Mouse (Mus musculus) heart, adult 2 months (tissue): Measurements from ENCODE around the gene Gm17651.

Source experiments
- EP300 ChIP-seq: fragments of 200-500 bp; IDR thresholded peaks from 2 replicates; pipeline ENCODE4 v1.6.1; 2011; ENCODE audit warnings: low read depth, low read length, control low read depth; ENCODE audit not compliant: insufficient read depth
- POLR2A ChIP-seq: fragments of 200-500 bp; IDR thresholded peaks from 2 replicates; pipeline ENCODE4 v1.6.1; 2011; ENCODE audit warnings: mild to moderate bottlenecking, low read depth, low read length, control low read depth; ENCODE audit not compliant: insufficient read depth

DNA sequence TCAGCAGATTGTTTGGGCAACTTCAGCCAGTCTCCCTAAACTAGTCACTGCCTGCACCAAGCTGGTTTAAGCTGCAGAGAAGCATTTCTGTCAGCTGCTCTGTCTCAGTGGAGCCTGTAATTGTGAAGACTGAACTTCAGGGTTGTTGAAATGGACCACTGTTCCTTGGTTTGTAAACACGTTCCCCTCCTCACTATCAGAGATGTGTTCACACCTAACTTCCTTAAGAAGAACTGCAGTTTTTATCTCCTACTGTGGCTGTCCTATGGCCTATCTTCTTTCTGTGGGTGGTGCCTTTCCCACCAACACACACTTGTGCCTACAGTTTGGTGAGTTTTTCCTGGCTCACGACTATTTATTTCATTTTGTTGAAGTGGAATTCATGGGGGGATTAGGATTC, 14.8 kb upstream of the Gm17651 start:
- TF ChIP-seq POLR2A (no peak), EP300 (no peak)
